Mouse (Mus musculus) retina, embryonic 14.5 days (tissue): ENCODE data around the gene Ascc1.

Source experiments
- DNase-seq: peaks from one replicate; pipeline ENCODE4 v3.0.0-alpha.2; 2015; ENCODE audit warnings: low spot score

Gene Ascc1

GRCm38 (mm10) chr10:60002673-60003212 lies at the start of gene Ascc1, which contains the start of gene Anapc16:
TSS of gene Ascc1 (plus strand) at chr10:60002805.
TSS of gene Anapc16 (minus strand) at chr10:60003135.
- DNase-seq: peak; percentile 99

GRCm38 (mm10) chr10:59953564-59954039 lies 49.0 kb upstream of the Ascc1 start:
- no peak for DNase-seq

GRCm38 (mm10) chr10:59956681-59957080 lies 45.9 kb upstream of the Ascc1 start:
- DNase-seq: no peak

- DNase-seq: no peak
Observed at GRCm38 (mm10) chr10:59957171-59958149, 45.1 kb upstream of the Ascc1 start.

- no peak for DNase-seq
Observed at GRCm38 (mm10) chr10:59958458-59958857, 44.1 kb upstream of the Ascc1 start.

GRCm38 (mm10) chr10:59959517-59959916 lies 43.1 kb upstream of the Ascc1 start:
- no peak for DNase-seq

GRCm38 (mm10) chr10:59963609-59964008 lies 39.0 kb upstream of the Ascc1 start:
- DNase-seq: no peak

GRCm38 (mm10) chr10:59964504-59965361 lies 37.9 kb upstream of the Ascc1 start:
- DNase-seq: peak; percentile 75

- DNase-seq: no peak
Observed at GRCm38 (mm10) chr10:59965362-59965695, 37.3 kb upstream of the Ascc1 start.

GRCm38 (mm10) chr10:59965788-59966187 lies 36.8 kb upstream of the Ascc1 start:
- DNase-seq: no peak

GRCm38 (mm10) chr10:59966743-59967142 lies 35.9 kb upstream of the Ascc1 start:
- DNase-seq: no peak

- DNase-seq: no peak
Observed at GRCm38 (mm10) chr10:59967309-59967942, 35.2 kb upstream of the Ascc1 start.

GRCm38 (mm10) chr10:59969821-59970449 lies 32.7 kb upstream of the Ascc1 start:
- peak; percentile 79 for DNase-seq

GRCm38 (mm10) chr10:59970450-59971062 lies 32.0 kb upstream of the Ascc1 start:
- no peak for DNase-seq

GRCm38 (mm10) chr10:59971813-59972212 lies 30.8 kb upstream of the Ascc1 start:
- no peak for DNase-seq

GRCm38 (mm10) chr10:59972534-59972933 lies 30.1 kb upstream of the Ascc1 start:
- no peak for DNase-seq

GRCm38 (mm10) chr10:59972999-59973398 lies 29.6 kb upstream of the Ascc1 start:
- no peak for DNase-seq

- no peak for DNase-seq
Observed at GRCm38 (mm10) chr10:59973400-59973799, 29.2 kb upstream of the Ascc1 start.

- no peak for DNase-seq
Observed at GRCm38 (mm10) chr10:59974191-59974664, 28.4 kb upstream of the Ascc1 start.

GRCm38 (mm10) chr10:59974786-59975185 lies 27.8 kb upstream of the Ascc1 start:
- DNase-seq: no peak

GRCm38 (mm10) chr10:59977141-59977540 lies 25.5 kb upstream of the Ascc1 start:
- no peak for DNase-seq
